Mouse (Mus musculus): Measurements from ENCODE around the gene Hdgf. TPM values are rescaled to one million over a fixed set of nuclear protein-coding genes. Genes with fewer than 3 reads are reported as not detected.

Gene Hdgf
- polyA plus RNA-seq, 1 experiment from 2014 or later, result 183 TPM

Other genes with a start within 250 kb of the Hdgf start
- 0.39 and 0.49 TPM in 2 replicates for gene Lrrc71, start 157.7 kb upstream of the Hdgf start, polyA plus RNA-seq (2015; fragmentation: Nextera tagmentation; extraction: Ambion mirVana)
- gene Ntrk1, start 111.2 kb upstream of the Hdgf start, polyA plus RNA-seq (2015; fragmentation: Nextera tagmentation; extraction: Ambion mirVana), result 6.6 and 17.2 TPM in 2 replicates
- gene Insrr, start 109.4 kb upstream of the Hdgf start, polyA plus RNA-seq (2015; fragmentation: Nextera tagmentation; extraction: Ambion mirVana), result 0.67 and 1.2 TPM in 2 replicates
- 10.3 and 10.9 TPM in 2 replicates for gene Pear1, start 82.0 kb upstream of the Hdgf start, polyA plus RNA-seq (2015; fragmentation: Nextera tagmentation; extraction: Ambion mirVana)
- gene Sh2d2a, start 59.6 kb upstream of the Hdgf start, polyA plus RNA-seq (2015; fragmentation: Nextera tagmentation; extraction: Ambion mirVana), result 0.05 TPM in 1 of 2 replicates, not detected in the other
- gene Prcc, start 20.7 kb upstream of the Hdgf start, polyA plus RNA-seq (2015; fragmentation: Nextera tagmentation; extraction: Ambion mirVana), result 15.6 and 18.5 TPM in 2 replicates
- gene Mrpl24, start 13.2 kb downstream of the Hdgf start, polyA plus RNA-seq (2015; fragmentation: Nextera tagmentation; extraction: Ambion mirVana), result 48.6 and 56.2 TPM in 2 replicates
- gene Isg20l2, start 24.0 kb downstream of the Hdgf start, polyA plus RNA-seq (2015; fragmentation: Nextera tagmentation; extraction: Ambion mirVana), result 30.7 and 33.3 TPM in 2 replicates
- 20.1 and 20.3 TPM in 2 replicates for gene Rrnad1, start 24.4 kb downstream of the Hdgf start, polyA plus RNA-seq (2015; fragmentation: Nextera tagmentation; extraction: Ambion mirVana)
- gene Crabp2, start 42.3 kb downstream of the Hdgf start, polyA plus RNA-seq (2015; fragmentation: Nextera tagmentation; extraction: Ambion mirVana), result 50.7 and 74.7 TPM in 2 replicates
- 31.8 and 42.1 TPM in 2 replicates for gene Nes, start 64.8 kb downstream of the Hdgf start, polyA plus RNA-seq (2015; fragmentation: Nextera tagmentation; extraction: Ambion mirVana)
- gene Bcan, start 93.9 kb downstream of the Hdgf start, polyA plus RNA-seq (2015; fragmentation: Nextera tagmentation; extraction: Ambion mirVana), result 107 and 112 TPM in 2 replicates
- gene Hapln2, start 121.3 kb downstream of the Hdgf start, polyA plus RNA-seq (2015; fragmentation: Nextera tagmentation; extraction: Ambion mirVana), result 0.87 and 0.95 TPM in 2 replicates
- gene Gpatch4, start 136.8 kb downstream of the Hdgf start, polyA plus RNA-seq (2015; fragmentation: Nextera tagmentation; extraction: Ambion mirVana), result 36.0 and 36.5 TPM in 2 replicates
- 153 and 158 TPM in 2 replicates for gene Naxe, start 152.2 kb downstream of the Hdgf start, polyA plus RNA-seq (2015; fragmentation: Nextera tagmentation; extraction: Ambion mirVana)
- not detected in 2 replicates for gene Ttc24, start 172.0 kb downstream of the Hdgf start, polyA plus RNA-seq (2015; fragmentation: Nextera tagmentation; extraction: Ambion mirVana)
- 3.4 and 4.4 TPM in 2 replicates for gene Iqgap3, start 175.7 kb downstream of the Hdgf start, polyA plus RNA-seq (2015; fragmentation: Nextera tagmentation; extraction: Ambion mirVana)
- gene Mef2d, start 236.1 kb downstream of the Hdgf start, polyA plus RNA-seq (2015; fragmentation: Nextera tagmentation; extraction: Ambion mirVana), result 19.2 and 23.9 TPM in 2 replicates